Mouse (Mus musculus): Measurements from ENCODE around the gene Myh7b.

The Myh7b gene

GRCm38 (mm10) chr2:155680591-155680990 lies 69.6 kb downstream of the Myh7b start:
- in situ Hi-C loops (cut with MboI, MseI) = loop anchor here in 1 of 2 experiments (10.0 kb wide), 1 partner anchor 1044 kb away; no protein-coding TSS in a partner anchor

DNA sequence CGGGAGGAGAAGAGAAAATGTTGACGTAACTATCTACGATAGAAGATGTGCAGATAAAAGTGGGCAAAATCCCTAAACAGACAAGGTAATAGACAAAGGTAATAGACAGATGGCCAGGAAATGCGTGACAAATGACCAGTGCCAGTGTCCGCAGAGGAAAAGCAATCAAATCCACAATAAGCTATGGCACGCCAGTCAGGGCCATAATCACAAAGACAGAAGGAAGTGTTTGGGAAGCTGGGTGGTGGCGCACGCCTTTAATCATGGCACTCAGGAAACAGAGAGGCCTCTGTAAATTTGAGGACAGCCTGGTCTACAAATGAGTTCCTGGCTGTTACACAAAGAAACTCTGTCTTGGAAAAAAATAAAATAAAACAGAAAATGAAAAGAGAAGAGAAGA lies 70.2 kb downstream of the Myh7b start:
- in situ Hi-C loops (cut with MboI, MseI) = loop anchor here in 1 of 2 experiments (10.0 kb wide), 1 partner anchor 1044 kb away; no protein-coding TSS in a partner anchor

DNA sequence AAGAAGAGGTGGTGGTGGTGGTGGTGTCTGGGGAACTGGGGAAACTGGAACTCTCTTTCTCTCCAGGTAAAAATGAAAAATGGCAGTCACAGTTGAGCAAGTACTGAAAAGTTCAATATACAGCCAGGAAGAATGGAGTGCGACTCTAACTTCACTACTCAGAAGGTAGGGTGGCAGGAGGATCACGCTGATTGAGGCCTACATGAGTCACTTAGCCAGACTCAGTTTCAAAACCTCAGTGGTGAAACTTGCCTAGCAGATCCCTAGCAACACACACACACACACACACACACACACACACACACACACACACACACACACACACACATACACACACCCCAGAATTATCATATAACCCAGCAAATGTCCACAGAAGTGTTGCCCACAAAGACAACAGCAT lies 70.9 kb downstream of the Myh7b start:
- in situ Hi-C loops (cut with MboI, MseI) = loop anchor here in 1 of 2 experiments (10.0 kb wide), 1 partner anchor 1043 kb away; no protein-coding TSS in a partner anchor

DNA sequence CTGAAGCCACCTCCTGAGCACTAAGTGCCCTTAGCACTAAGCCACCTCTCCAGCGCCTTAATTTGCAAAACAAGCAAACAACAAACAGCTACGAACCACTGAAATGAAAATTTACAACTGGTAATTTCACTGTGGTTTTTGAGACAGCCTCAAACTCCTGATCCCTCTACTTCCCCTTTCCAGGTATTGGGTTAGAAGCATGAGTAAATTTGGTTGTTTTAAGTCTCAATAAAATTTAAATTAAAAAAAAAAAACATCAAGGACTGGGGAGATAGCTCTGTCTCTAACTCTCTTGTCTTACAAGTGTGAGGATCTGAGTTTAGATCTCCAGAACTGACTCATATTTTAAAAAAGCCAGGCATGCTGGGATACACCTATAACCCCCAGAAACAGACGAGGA lies 72.1 kb downstream of the Myh7b start:
- in situ Hi-C loops (cut with MboI, MseI) = loop anchor here in 1 of 2 experiments (10.0 kb wide), 1 partner anchor 1042 kb away; no protein-coding TSS in a partner anchor

GRCm38 (mm10) chr2:155683821-155684220 lies 72.8 kb downstream of the Myh7b start:
- in situ Hi-C loops (cut with MboI, MseI) = loop anchor here in 1 of 2 experiments (10.0 kb wide), 1 partner anchor 1041 kb away; no protein-coding TSS in a partner anchor
